Mouse (Mus musculus) E14TG2a.4 (cell line): ENCODE measurements at regions not wholly inside any gene's neighbourhood (a gene's known extent, or its start where the extent isn't known, plus 50 kb on each side); places are given as distances from the start of the nearest gene placed in this dataset.

Source experiments
- CTCF ChIP-seq: conservative IDR thresholded peaks from 2 replicates; pipeline ENCODE4 v1.5.1; 2014; ENCODE audit warnings: low read length
- POU5F1 ChIP-seq: IDR thresholded peaks from 2 replicates; pipeline ENCODE4 v1.6.1; 2014; ENCODE audit warnings: low read length, borderline replicate concordance

GRCm38 (mm10) chr4:67387834-67388233 is 560.5 kb downstream of the Tlr4 start:
- no peak for TF ChIP-seq CTCF
- no peak for TF ChIP-seq POU5F1
